Mouse (Mus musculus) thymus, adult 2 months (tissue): ENCODE measurements around the gene Lrrc1. TPM values are rescaled to one million over a fixed set of nuclear protein-coding genes. Genes with fewer than 3 reads are reported as not detected.

Experiments
- DNase-seq: peaks from one replicate; pipeline ENCODE4 v3.0.0; 2021
- H3K27ac ChIP-seq: fragments of 200-500 bp; 2 replicates; pipeline ENCODE4 v1.5.1; 2012; ENCODE audit warnings: low read length, control low read depth; ENCODE audit not compliant: control insufficient read depth, insufficient read depth
- H3K27me3 ChIP-seq: fragments of 200-500 bp; 2 replicates; pipeline ENCODE4 v1.6.1; 2012; ENCODE audit warnings: mild to moderate bottlenecking, low read length, moderate library complexity, mixed read lengths; ENCODE audit not compliant: control insufficient read depth, insufficient read depth
- H3K36me3 ChIP-seq: fragments of 200-500 bp; 2 replicates; pipeline ENCODE4 v1.6.1; 2012; ENCODE audit warnings: mild to moderate bottlenecking, low read length, moderate library complexity; ENCODE audit not compliant: control insufficient read depth, insufficient read depth
- H3K4me1 ChIP-seq: fragments of 200-500 bp; replicated peaks from 2 replicates; pipeline ENCODE4 v1.6.1; 2012; ENCODE audit warnings: low read length; ENCODE audit not compliant: control insufficient read depth, insufficient read depth
- H3K4me3 ChIP-seq: fragments of 200-500 bp; 2 replicates; pipeline ENCODE4 v1.5.1; 2012; ENCODE audit warnings: mild to moderate bottlenecking, low read length, control low read depth, moderate library complexity; ENCODE audit not compliant: control insufficient read depth, insufficient read depth
- CTCF ChIP-seq: fragments of 200-500 bp; IDR thresholded peaks from 2 replicates; pipeline ENCODE4 v1.5.1; 2012; ENCODE audit warnings: mild to moderate bottlenecking, control low read depth, low read length, moderate library complexity, borderline replicate concordance; ENCODE audit not compliant: control insufficient read depth, poor library complexity, insufficient read depth; ENCODE audit errors: extremely low read depth
- POLR2A ChIP-seq: fragments of 200-500 bp; IDR thresholded peaks from 2 replicates; pipeline ENCODE4 v1.6.1; 2012; ENCODE audit warnings: mild to moderate bottlenecking, low read length, control low read depth, moderate library complexity; ENCODE audit not compliant: control insufficient read depth, poor library complexity, insufficient read depth; ENCODE audit errors: extremely low read depth
- WGBS: fragments of 180-500 bp; shearing (Covaris S2); methylation state at CpG from one replicate; pipeline ENCODE4 v1.1.7; 2018; 5-methylcytosine and 5-hydroxymethylcytosine counted together
- polyA plus RNA-seq: library from polyadenylated mRNA; depleted of rRNA; stranded (reverse); fragments of >200 nt; gene quantifications from 2 replicates; pipeline ENCODE4 v1.2.3, GENCODE M21; 2012

Lrrc1 gene
- polyA plus RNA-seq, 1 experiment = 51.3 TPM

GRCm38 (mm10) chr9:77510574-77510973 is 34.1 kb downstream of the Lrrc1 start:
- Histone ChIP-seq H3K4me1 (peaks cover 34% of the 10 kb centered on the region), H3K36me3 (no peaks in the 10 kb centered on the region), H3K27me3 (no peaks in the 10 kb centered on the region), H3K4me3 (no peak overlapping the region), H3K27ac (no peak overlapping the region)
- no peak for TF ChIP-seq CTCF
- no peak for TF ChIP-seq POLR2A
- no peak for DNase-seq
- 94% methylated on average over 8 of the region's 8 CpGs for WGBS

- H3K27ac ChIP-seq = no peak overlapping the region
- no peaks in the 10 kb centered on the region for H3K27me3 ChIP-seq
- H3K4me3 ChIP-seq = no peak overlapping the region
- 93% methylated on average over 3 of the region's 3 CpGs for WGBS
- H3K4me1 ChIP-seq = peaks cover 16% of the 10 kb centered on the region
- TF ChIP-seq CTCF = no peak
- no peak for TF ChIP-seq POLR2A
- H3K36me3 ChIP-seq = no peaks in the 10 kb centered on the region
- no peak for DNase-seq
Observed at GRCm38 (mm10) chr9:77507743-77508394, 36.8 kb downstream of the Lrrc1 start.

- WGBS = 91% methylated on average over 14 of the region's 14 CpGs
- Histone ChIP-seq H3K27ac (no peak overlapping the region), H3K27me3 (no peaks in the 10 kb centered on the region), H3K4me1 (peaks cover 11% of the 10 kb centered on the region), H3K36me3 (no peaks in the 10 kb centered on the region), H3K4me3 (no peak overlapping the region)
- no peak for TF ChIP-seq POLR2A
- no peak for TF ChIP-seq CTCF
- DNase-seq = no peak
Observed at GRCm38 (mm10) chr9:77502548-77503438, 41.9 kb downstream of the Lrrc1 start.

GRCm38 (mm10) chr9:77502171-77502547 is 42.5 kb downstream of the Lrrc1 start:
- no peak for DNase-seq
- Histone ChIP-seq H3K4me1 (peaks cover 14% of the 10 kb centered on the region), H3K27me3 (no peaks in the 10 kb centered on the region), H3K36me3 (no peaks in the 10 kb centered on the region), H3K4me3 (no peak overlapping the region), H3K27ac (no peak overlapping the region)
- 96% methylated on average over 6 of the region's 6 CpGs for WGBS
- TF ChIP-seq POLR2A (no peak), CTCF (no peak)

GRCm38 (mm10) chr9:77499084-77499483 is 45.6 kb downstream of the Lrrc1 start:
- Histone ChIP-seq H3K27ac (no peak overlapping the region), H3K27me3 (no peaks in the 10 kb centered on the region), H3K4me3 (no peak overlapping the region), H3K4me1 (peaks cover 31% of the 10 kb centered on the region), H3K36me3 (no peaks in the 10 kb centered on the region)
- DNase-seq = no peak
- WGBS = 95% methylated on average over 6 of the region's 6 CpGs
- no peak for TF ChIP-seq CTCF
- no peak for TF ChIP-seq POLR2A

- H3K4me1 ChIP-seq = peaks cover 31% of the 10 kb centered on the region
- 81% methylated on average over 3 of the region's 3 CpGs for WGBS
- H3K27me3 ChIP-seq = no peaks in the 10 kb centered on the region
- DNase-seq = no peak
- no peak for TF ChIP-seq POLR2A
- TF ChIP-seq CTCF = no peak
- H3K36me3 ChIP-seq = no peaks in the 10 kb centered on the region
- no peak overlapping the region for H3K4me3 ChIP-seq
- H3K27ac ChIP-seq = no peak overlapping the region
Observed at GRCm38 (mm10) chr9:77498406-77498805, 46.3 kb downstream of the Lrrc1 start.
